Mouse (Mus musculus): ENCODE measurements around the gene Pde1b.

- TF ChIP-seq POLR2A (IDR thresholded peaks at IDR 0.05; ENCODE audit: low read depth, low read length) = no peak
- no peak for TF ChIP-seq CTCF (IDR thresholded peaks at IDR 0.05; ENCODE audit: extremely low read depth, insufficient read depth, insufficient read length, insufficient replicate concordance)
These were observed 16.0 kb downstream of the Pde1b start for GRCm38 (mm10) chr15:103518600-103519385.
